Mouse (Mus musculus): ENCODE results near the gene Adam19. TPM values are rescaled to one million over a fixed set of nuclear protein-coding genes. Genes with fewer than 3 reads are reported as not detected.
A peak's percentile ranks its signal among the peaks of the same experiment; 100 is the strongest.

Adam19 gene
- polyA plus RNA-seq, 1 experiment: 14.0 TPM

DNA sequence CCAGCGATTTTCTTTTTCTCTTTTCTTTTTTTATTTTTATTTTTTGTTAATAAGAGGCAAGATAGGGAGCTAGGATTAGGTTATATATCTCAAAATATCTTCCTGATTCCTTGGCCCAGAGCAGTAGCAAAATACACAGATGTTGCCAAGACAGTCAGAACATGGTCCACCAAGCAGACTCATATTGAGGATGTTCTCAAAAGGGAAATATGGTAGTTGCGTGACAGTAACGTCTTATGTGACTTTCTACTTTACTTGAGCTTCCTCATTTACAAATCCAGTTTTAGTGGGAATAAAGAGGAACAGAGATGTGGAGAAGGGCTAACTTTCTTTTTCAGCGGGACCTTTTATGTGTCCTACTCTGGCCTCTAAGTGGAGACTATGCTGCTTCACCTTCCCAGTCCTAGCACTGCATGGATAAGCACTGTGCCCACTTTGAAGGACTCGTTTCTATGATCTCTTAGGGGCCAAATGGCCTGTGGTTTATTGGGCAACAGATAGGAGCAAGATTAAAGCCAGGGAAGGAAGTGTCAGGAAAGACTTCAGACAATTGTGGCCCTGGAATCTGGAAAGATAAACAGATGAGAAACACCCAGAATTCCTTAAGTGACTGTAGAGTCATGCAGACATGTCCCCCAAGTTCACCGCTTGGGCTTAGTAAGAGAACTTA is 6.1 kb downstream of the Adam19 start:
- Histone ChIP-seq H3K36me3 (ENCODE audit: control insufficient read depth, insufficient read depth) (no peaks in the 10 kb centered on the region), H3K79me2 (ENCODE audit: control insufficient read depth, insufficient read depth) (peaks cover 28% of the 10 kb centered on the region), H3ac (ENCODE audit: control insufficient read depth, insufficient read length, low read depth) (no peak overlapping the region), H3K27me3 (ENCODE audit: control insufficient read depth, insufficient read depth, insufficient read length) (no peaks in the 10 kb centered on the region), H3K79me3 (ENCODE audit: low read depth) (peaks cover 6% of the 10 kb centered on the region), H3K4me3 (ENCODE audit: insufficient read depth, poor library complexity, severe bottlenecking) (no peak overlapping the region)
- TF ChIP-seq CEBPB (IDR thresholded peaks at IDR 0.05; ENCODE audit: low read depth) (peak; percentile 80), USF1 (IDR thresholded peaks at IDR 0.05; ENCODE audit: low read depth) (no peak)

DNA sequence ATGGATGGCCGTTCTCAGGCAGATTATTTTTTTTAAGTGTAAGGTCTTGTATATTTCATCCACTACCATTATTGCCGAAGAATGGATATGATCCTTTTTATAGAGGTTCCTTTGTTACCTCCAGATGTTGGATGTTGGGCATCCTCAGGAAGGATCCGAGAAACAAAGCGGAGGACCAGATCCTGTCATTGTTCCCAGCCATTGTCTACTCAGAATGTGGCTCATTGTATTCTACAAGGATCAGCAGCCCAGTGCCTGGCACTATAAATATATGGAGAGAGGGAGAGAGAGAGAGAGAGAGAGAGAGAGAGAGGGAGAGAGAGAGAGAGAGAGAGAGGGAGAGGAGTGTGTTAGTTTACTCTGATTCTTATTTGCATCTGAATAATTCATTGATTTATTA is 6.8 kb downstream of the Adam19 start:
- Histone ChIP-seq H3K79me2 (ENCODE audit: control insufficient read depth, insufficient read depth) (peaks cover 22% of the 10 kb centered on the region), H3K79me3 (ENCODE audit: low read depth) (peaks cover 6% of the 10 kb centered on the region), H3K4me3 (ENCODE audit: insufficient read depth, poor library complexity, severe bottlenecking) (no peak overlapping the region), H3ac (ENCODE audit: control insufficient read depth, insufficient read length, low read depth) (no peak overlapping the region), H3K27me3 (ENCODE audit: control insufficient read depth, insufficient read depth, insufficient read length) (no peaks in the 10 kb centered on the region), H3K36me3 (ENCODE audit: control insufficient read depth, insufficient read depth) (no peaks in the 10 kb centered on the region)
- no peak for TF ChIP-seq USF1 (IDR thresholded peaks at IDR 0.05; ENCODE audit: low read depth)

DNA sequence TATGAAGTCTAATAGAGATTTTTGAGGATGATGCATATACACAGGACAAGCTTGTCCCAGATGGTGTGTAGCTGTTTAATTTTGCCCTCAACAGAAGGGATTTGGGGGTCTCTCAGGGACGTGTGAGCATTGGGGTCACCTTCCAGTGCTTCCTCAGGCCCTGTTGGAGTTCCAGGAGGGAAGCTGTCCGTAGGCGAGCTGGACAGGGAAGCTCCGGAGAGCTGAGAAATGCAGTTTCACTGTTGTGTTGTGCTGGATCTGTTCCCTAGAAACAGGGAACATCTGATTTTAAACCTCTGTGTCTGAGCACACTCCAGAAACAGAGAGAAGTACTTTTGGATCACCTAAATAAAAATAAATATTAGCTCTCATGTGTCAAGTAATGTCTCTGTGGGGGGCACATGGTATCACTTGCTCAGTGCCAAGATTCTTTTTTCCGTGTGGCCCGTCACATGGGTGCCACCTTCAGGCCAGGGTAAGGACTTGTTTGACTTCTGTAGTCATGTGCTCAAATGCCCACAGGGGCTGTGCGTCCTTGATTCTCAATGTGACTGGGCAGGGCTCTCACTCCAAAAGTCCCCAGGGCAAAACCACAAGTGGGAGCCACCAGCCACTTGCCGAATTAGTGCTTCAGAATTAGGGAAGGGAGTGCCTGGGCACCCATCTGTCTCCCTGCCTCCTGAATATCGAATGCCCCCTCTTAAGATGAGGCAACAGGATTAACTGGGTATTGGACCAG is 7.4 kb downstream of the Adam19 start:
- no peak overlapping the region for H3ac ChIP-seq (ENCODE audit: control insufficient read depth, insufficient read length, low read depth)
- peaks cover 6% of the 10 kb centered on the region for H3K79me3 ChIP-seq (ENCODE audit: low read depth)
- H3K27me3 ChIP-seq (ENCODE audit: control insufficient read depth, insufficient read depth, insufficient read length): no peaks in the 10 kb centered on the region
- H3K36me3 ChIP-seq (ENCODE audit: control insufficient read depth, insufficient read depth): no peaks in the 10 kb centered on the region
- H3K79me2 ChIP-seq (ENCODE audit: control insufficient read depth, insufficient read depth): peaks cover 19% of the 10 kb centered on the region
- no peak overlapping the region for H3K4me3 ChIP-seq (ENCODE audit: insufficient read depth, poor library complexity, severe bottlenecking)
- TF ChIP-seq USF1 (IDR thresholded peaks at IDR 0.05; ENCODE audit: low read depth): peak; percentile 53
- no peak for TF ChIP-seq CEBPB (IDR thresholded peaks at IDR 0.05; ENCODE audit: low read depth)
- TF ChIP-seq MAX (IDR thresholded peaks at IDR 0.05): peak; percentile 48

DNA sequence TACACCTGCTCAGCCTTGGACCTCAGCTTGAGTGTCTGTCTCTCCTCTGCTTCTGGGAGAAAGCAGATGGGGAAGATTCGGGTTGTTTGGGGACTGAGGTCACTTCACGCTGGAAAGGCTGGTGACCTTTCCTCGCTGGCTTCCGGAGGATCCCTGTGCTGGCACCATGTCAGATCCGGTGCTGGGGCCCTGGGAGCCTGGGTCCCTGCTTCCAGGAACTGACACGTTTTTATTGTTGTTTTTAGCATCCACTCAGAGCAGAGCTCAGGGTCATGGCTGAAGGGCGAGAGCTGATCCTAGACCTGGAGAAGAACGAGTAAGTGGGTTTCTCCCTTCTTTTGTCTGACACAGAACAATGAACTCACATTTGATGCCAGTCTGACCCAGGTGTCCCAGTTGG is 9.0 kb downstream of the Adam19 start:
- H3ac ChIP-seq (ENCODE audit: control insufficient read depth, insufficient read length, low read depth): peak overlapping the region; percentile 35
- no peaks in the 10 kb centered on the region for H3K36me3 ChIP-seq (ENCODE audit: control insufficient read depth, insufficient read depth)
- H3K79me3 ChIP-seq (ENCODE audit: low read depth): peaks cover 5% of the 10 kb centered on the region

DNA sequence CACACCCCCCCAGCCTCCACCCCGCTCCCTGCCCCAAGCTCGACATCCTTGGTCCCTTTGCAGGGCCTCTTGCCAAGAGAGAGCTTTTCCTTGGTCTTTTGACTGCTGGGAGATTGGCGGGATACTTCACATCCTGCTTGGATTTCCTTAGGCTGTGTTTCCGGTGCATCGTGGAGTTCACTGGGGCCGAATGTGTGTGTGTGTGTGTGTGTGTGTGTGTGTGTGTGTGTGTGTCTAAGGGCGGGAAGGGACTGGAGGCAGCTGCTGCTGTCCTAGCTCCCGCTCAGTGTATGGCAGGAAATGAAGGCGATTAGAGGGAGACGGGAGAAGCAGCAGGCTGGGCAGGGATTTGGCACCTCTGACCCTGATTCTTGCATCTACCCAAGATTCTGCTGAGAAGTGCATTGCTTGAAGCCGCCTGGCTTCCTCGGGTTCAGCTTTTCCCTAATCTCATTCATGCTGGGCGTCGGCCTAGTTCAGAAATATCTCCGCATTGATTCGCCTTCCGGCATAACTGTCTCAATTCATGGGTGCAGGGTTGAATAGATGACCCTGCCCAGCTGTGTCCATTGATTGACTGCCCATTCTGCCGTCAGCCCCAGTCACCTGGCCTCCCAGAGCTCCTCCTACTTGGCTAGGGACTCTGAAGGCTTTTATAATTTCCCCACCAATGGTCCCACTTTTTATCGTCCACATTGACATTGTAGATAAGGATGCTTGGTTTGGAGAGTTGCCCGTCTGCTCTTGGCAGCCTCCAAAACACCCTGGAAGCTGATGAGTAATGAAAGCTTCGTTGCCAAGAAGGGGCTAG is 9.6 kb downstream of the Adam19 start:
- no peaks in the 10 kb centered on the region for H3K36me3 ChIP-seq (ENCODE audit: control insufficient read depth, insufficient read depth)
- no peaks in the 10 kb centered on the region for H3K79me2 ChIP-seq (ENCODE audit: control insufficient read depth, insufficient read depth)
- H3ac ChIP-seq (ENCODE audit: control insufficient read depth, insufficient read length, low read depth): peak overlapping the region; percentile 6
- H3K79me3 ChIP-seq (ENCODE audit: low read depth): peaks cover 5% of the 10 kb centered on the region
- TF ChIP-seq MYOD1 (IDR thresholded peaks at IDR 0.05; ENCODE audit: control insufficient read depth, insufficient read length, low read depth) (peak; percentile 63), CTCF (IDR thresholded peaks at IDR 0.05; ENCODE audit: control insufficient read depth, insufficient read depth, insufficient read length) (no peak), USF1 (IDR thresholded peaks at IDR 0.05; ENCODE audit: low read depth) (peak; percentile 55)
- no peak overlapping the region for H3K4me3 ChIP-seq (ENCODE audit: insufficient read depth, poor library complexity, severe bottlenecking)
- no peaks in the 10 kb centered on the region for H3K27me3 ChIP-seq (ENCODE audit: control insufficient read depth, insufficient read depth, insufficient read length)

More for the DNA sequence above, 9.0 kb downstream of the Adam19 start:
- H3K27me3 ChIP-seq (ENCODE audit: control insufficient read depth, insufficient read depth, insufficient read length): no peaks in the 10 kb centered on the region
- no peak overlapping the region for H3K4me3 ChIP-seq (ENCODE audit: insufficient read depth, poor library complexity, severe bottlenecking)
- TF ChIP-seq MYOG (IDR thresholded peaks at IDR 0.05; ENCODE audit: control insufficient read depth, extremely low read depth, insufficient read length): no peak
- TF ChIP-seq MAX (IDR thresholded peaks at IDR 0.05): no peak
- no peak for TF ChIP-seq CTCF (IDR thresholded peaks at IDR 0.05; ENCODE audit: control insufficient read depth, insufficient read depth, insufficient read length)
- TF ChIP-seq CEBPB (IDR thresholded peaks at IDR 0.05; ENCODE audit: low read depth): no peak
- no peak for TF ChIP-seq USF1 (IDR thresholded peaks at IDR 0.05; ENCODE audit: low read depth)
- TF ChIP-seq FOSL1 (IDR thresholded peaks at IDR 0.05; ENCODE audit: insufficient read depth, low read length, poor library complexity, severe bottlenecking): no peak
- TF ChIP-seq MYOD1 (IDR thresholded peaks at IDR 0.05; ENCODE audit: control insufficient read depth, insufficient read length, low read depth): no peak
- peaks cover 4% of the 10 kb centered on the region for H3K79me2 ChIP-seq (ENCODE audit: control insufficient read depth, insufficient read depth)

DNA sequence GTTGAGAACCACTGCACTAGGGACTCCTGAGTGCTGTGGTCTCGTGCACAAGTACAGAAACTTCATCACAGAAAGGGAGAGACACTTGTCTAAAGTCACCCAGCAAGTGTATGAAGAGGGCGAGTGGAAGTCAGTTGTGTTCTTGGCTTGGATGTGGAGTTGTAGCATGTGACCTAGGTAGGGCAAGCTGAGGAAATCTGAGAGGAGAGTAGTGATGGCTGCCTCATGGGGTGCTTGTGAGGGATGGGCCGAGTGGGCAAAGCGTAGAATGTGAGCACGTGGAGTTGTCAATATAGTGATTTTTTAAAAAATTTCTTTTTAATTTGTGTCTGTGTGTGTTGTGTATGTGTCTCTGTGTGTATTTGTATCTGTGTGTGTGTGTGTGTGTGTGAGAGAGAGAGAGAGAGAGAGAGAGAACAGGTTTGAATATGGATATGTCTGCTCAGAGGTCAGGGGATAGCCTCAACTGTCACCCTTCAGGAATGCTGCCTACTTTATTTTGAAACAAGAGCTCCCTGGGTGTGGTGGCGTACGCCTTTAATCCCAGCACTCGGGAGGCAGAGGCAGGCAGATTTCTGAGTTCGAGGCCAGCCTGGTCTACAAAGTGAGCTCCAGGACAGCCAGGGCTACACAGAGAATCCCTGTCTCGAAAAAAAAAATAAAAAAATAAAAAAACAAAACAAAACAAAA is 11.7 kb downstream of the Adam19 start:
- Histone ChIP-seq H3ac (ENCODE audit: control insufficient read depth, insufficient read length, low read depth) (no peak overlapping the region), H3K27me3 (ENCODE audit: control insufficient read depth, insufficient read depth, insufficient read length) (no peaks in the 10 kb centered on the region), H3K79me3 (ENCODE audit: low read depth) (peaks cover 5% of the 10 kb centered on the region), H3K4me3 (ENCODE audit: insufficient read depth, poor library complexity, severe bottlenecking) (no peak overlapping the region), H3K36me3 (ENCODE audit: control insufficient read depth, insufficient read depth) (no peaks in the 10 kb centered on the region), H3K79me2 (ENCODE audit: control insufficient read depth, insufficient read depth) (no peaks in the 10 kb centered on the region)
- TF ChIP-seq MYOD1 (IDR thresholded peaks at IDR 0.05; ENCODE audit: control insufficient read depth, insufficient read length, low read depth) (no peak), FOSL1 (IDR thresholded peaks at IDR 0.05; ENCODE audit: insufficient read depth, low read length, poor library complexity, severe bottlenecking) (no peak), CTCF (IDR thresholded peaks at IDR 0.05; ENCODE audit: control insufficient read depth, insufficient read depth, insufficient read length) (no peak), CEBPB (IDR thresholded peaks at IDR 0.05; ENCODE audit: low read depth) (no peak), USF1 (IDR thresholded peaks at IDR 0.05; ENCODE audit: low read depth) (no peak), MAX (IDR thresholded peaks at IDR 0.05) (no peak), MYOG (IDR thresholded peaks at IDR 0.05; ENCODE audit: control insufficient read depth, extremely low read depth, insufficient read length) (no peak)

Measured in C2C12 (cell line).